Mouse (Mus musculus): ENCODE data around the gene Rere. TPM values are rescaled to one million over a fixed set of nuclear protein-coding genes. Genes with fewer than 3 reads are reported as not detected.

The Rere gene
- total and polyA plus RNA-seq, 3 experiments, result 4.1 to 31.8 TPM; not detected in 1

DNA sequence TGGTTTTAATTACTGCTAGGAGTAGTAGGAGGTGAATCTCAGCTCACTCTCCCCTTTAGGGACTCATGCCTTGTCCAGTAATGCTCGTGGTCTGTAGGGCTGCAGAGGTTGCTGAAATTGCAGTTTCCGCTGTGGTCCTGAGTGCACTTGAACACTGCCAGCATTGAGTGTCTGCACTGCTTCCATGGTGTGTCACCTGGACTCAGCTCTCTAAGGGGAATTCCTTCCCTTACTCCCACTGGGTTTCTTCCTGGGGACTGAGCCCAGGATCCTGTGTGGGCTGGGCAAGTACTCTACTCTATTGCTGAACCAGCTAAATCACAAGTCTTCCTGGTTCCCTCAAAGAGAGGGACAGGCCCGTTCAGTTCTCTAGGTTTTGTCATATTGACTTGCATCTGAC is 166.1 kb downstream of the Rere start:
- H3K27me3 ChIP-seq (ENCODE audit: control insufficient read depth in 1 of 2, insufficient read depth in 2 of 2, low read length in 2 of 2), result no peaks in the 10 kb centered on the region
- H3K36me3 ChIP-seq (ENCODE audit: control insufficient read depth in 1 of 2, insufficient read depth in 2 of 2, low read length in 2 of 2), result peaks cover 0 to 21% of the 10 kb centered on the region in 2 experiments; a peak in 2 of 4 replicates
- no peak overlapping the region for H3K9ac ChIP-seq (ENCODE audit: control insufficient read depth, low read depth, low read length, poor library complexity, severe bottlenecking)
- H3K9me3 ChIP-seq (replicated peaks; ENCODE audit: insufficient read depth, low read length), result no peaks in the 10 kb centered on the region
- no peak for DNase-seq (ENCODE audit: low read depth, low spot score)
- no peak overlapping the region for H3K27ac ChIP-seq (ENCODE audit: control insufficient read depth, low read depth, low read length)
- H3K4me1 ChIP-seq (ENCODE audit: control insufficient read depth in 1 of 2, insufficient read depth in 2 of 2, low read length in 2 of 2), result peaks cover 10 to 15% of the 10 kb centered on the region in 2 experiments; a peak in 2 of 4 replicates
- H3K79me2 ChIP-seq (ENCODE audit: control insufficient read depth, insufficient read depth, low read length, poor library complexity), result no peaks in the 10 kb centered on the region
- no peak overlapping the region for H3K4me3 ChIP-seq (ENCODE audit: control insufficient read depth in 1 of 2, insufficient read depth in 1 of 2, low read depth in 2 of 2, low read length in 2 of 2)
- TF ChIP-seq GABPA (IDR thresholded peaks at IDR 0.05; ENCODE audit: low read depth, low read length), result no peak
- TF ChIP-seq TCF12 (IDR thresholded peaks at IDR 0.05; ENCODE audit: low read depth, low read length), result no peak

DNA sequence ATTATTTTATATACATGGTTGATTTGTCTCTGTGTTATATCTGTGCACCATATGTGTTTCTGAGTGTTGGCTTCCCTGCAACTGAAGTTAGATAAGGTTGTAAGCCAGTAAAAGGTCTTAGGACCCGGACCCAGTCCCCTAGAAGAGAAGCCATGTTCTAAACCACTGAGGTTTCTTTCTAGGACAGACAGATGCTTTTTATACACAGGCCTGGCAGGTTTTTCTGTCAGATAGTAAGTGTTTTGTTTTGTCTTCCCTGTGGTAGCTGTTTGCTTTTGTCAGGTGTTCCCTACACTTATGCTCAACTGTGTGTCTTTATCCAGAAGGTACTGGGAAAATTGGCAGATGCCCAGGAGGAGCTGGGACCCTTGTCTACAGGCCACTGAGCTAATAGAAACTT is 167.0 kb downstream of the Rere start:
- peak; percentile 34 for DNase-seq (ENCODE audit: low read depth, low spot score)
- Histone ChIP-seq H3K79me2 (ENCODE audit: control insufficient read depth, insufficient read depth, low read length, poor library complexity) (no peaks in the 10 kb centered on the region), H3K36me3 (ENCODE audit: control insufficient read depth in 1 of 2, insufficient read depth in 2 of 2, low read length in 2 of 2) (peaks cover 0 to 23% of the 10 kb centered on the region in 2 experiments; a peak in 2 of 4 replicates), H3K27me3 (ENCODE audit: control insufficient read depth in 1 of 2, insufficient read depth in 2 of 2, low read length in 2 of 2) (no peaks in the 10 kb centered on the region), H3K4me3 (ENCODE audit: control insufficient read depth in 1 of 2, insufficient read depth in 1 of 2, low read depth in 2 of 2, low read length in 2 of 2) (no peak overlapping the region), H3K27ac (ENCODE audit: control insufficient read depth, low read depth, low read length) (no peak overlapping the region), H3K4me1 (ENCODE audit: control insufficient read depth in 1 of 2, insufficient read depth in 2 of 2, low read length in 2 of 2) (peaks cover 10 to 15% of the 10 kb centered on the region in 2 experiments; a peak in 2 of 4 replicates), H3K9me3 (replicated peaks; ENCODE audit: insufficient read depth, low read length) (no peaks in the 10 kb centered on the region), H3K9ac (ENCODE audit: control insufficient read depth, low read depth, low read length, poor library complexity, severe bottlenecking) (no peak overlapping the region)
- TF ChIP-seq MEF2A (IDR thresholded peaks at IDR 0.05; ENCODE audit: extremely low read depth, insufficient replicate concordance, low read depth, low read length, poor library complexity, severe bottlenecking) (no peak), SMC3 (IDR thresholded peaks at IDR 0.05; ENCODE audit: low read depth, low read length) (no peak), TAL1 (IDR thresholded peaks at IDR 0.05; ENCODE audit: low read length) (peak; percentile 62), RAD21 (IDR thresholded peaks at IDR 0.05; ENCODE audit: low read depth, low read length) (no peak), TCF12 (IDR thresholded peaks at IDR 0.05; ENCODE audit: low read depth, low read length) (peak; percentile 33; the same call in 1 of the 2 replicates), ZMIZ1 (IDR thresholded peaks at IDR 0.05; ENCODE audit: low read depth, low read length) (no peak), ETS1 (IDR thresholded peaks at IDR 0.05; ENCODE audit: low read depth, low read length) (peak; percentile 17; the same call in 1 of the 2 replicates), MAFK (IDR thresholded peaks at IDR 0.05; ENCODE audit: borderline replicate concordance, low read depth, low read length) (no peak), NRF1 (IDR thresholded peaks at IDR 0.05; ENCODE audit: insufficient read depth, low read depth, low read length, poor library complexity, severe bottlenecking) (no peak), KAT2A (conservative IDR thresholded peaks at IDR 0.05; ENCODE audit: low read depth, low read length) (no peak), CHD2 (IDR thresholded peaks at IDR 0.05; ENCODE audit: low read length) (no peak), EP300 (IDR thresholded peaks at IDR 0.05; ENCODE audit: low read depth in 1 of 2, low read length in 2 of 2) (peak in 1 of 2 experiments; percentile 12; a peak in 1 of 4 replicates)

All from MEL (cell line).